Mouse (Mus musculus) induced T-regulatory cell, adult 2 months (primary cell): ENCODE data around the gene Klrb1b.

Experiments
- DNase-seq: peaks from one replicate; pipeline ENCODE4 v3.0.0-alpha.2; 2012; ENCODE audit warnings: low read depth

The Klrb1b gene

GRCm38 (mm10) chr6:128826132-128826531, at the start of gene Klrb1b, which contains the start of gene Gm44511:
Gene Klrb1b (minus strand): TSS chr6:128826331.
Gene Gm44511 (minus strand): TSS chr6:128826315.
- no peak for DNase-seq

DNA sequence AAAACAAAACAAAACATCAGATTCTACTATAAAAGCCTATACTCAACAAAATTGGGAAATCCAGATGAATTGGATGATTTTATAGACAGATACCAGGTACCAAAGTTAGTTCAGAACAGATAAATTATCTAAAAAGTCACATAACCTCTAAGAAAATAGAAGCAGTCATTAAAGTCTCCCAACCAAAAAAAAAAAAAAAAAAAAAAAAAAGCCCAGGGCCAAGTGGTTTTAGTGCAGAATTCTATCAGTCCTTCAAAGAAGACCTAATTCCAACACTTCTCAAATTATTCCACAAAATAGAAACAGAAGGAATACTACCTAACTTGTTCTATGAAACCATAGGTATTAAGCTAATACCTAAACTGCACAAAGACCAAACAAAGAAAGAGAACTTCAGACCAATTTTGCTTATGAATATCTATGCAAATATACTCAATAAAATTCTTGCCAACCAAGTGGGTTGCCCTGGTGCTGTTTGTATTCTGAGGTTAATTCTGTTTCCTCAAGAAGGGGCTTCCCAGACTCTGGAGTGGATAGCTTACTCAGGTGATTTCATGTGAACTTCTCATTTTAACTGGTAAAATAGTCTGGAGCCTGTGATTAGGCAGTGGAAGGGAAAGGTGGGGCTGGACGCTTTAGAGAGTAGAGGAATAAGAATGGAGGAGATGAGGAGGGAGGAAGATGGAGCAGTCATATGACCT, 45.9 kb upstream of the Klrb1b start:
- DNase-seq = no peak

GRCm38 (mm10) chr6:128868861-128869260, 42.7 kb upstream of the Klrb1b start:
- DNase-seq = no peak

DNA sequence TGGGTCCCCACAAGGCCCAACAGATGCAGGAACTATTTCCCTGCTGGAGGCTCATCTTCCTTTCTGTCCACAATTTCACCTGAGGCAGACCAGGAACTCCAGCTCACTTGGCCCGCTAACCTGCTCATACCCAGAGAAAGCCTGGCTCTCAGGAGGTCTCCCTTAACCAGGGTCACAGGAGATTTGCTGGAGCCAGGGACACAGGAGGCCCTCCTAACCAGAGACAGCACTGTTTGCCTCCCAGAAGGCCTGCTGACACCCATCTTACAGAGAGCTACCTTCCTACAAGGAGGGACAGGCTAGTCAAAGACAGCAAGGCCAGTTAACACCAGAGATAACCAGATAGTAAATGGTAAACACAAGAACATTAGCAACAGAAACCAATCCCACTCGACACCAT, 31.8 kb upstream of the Klrb1b start:
- no peak for DNase-seq

- DNase-seq = peak; percentile 45
Measured at GRCm38 (mm10) chr6:128856250-128856649, 30.1 kb upstream of the Klrb1b start.

DNA sequence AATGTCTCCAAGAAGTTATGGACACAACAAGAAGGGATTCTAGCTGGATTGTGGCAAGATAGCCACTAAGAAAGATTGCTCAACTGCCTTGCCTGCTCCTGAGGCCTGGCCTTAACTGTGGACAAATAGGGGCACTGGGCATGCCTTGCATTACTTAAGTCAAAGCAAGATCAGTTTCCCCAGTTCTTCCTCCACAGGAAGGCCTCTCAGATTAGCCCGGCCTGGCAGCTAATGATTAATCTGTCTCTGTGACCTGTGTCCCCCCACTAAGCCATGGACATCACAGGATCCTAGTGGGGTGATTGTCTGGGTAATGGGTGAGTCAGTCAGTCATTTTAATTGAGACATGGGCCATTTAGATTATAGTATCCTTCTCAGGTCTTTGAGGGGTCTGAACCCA, 29.3 kb upstream of the Klrb1b start:
- DNase-seq = no peak

DNA sequence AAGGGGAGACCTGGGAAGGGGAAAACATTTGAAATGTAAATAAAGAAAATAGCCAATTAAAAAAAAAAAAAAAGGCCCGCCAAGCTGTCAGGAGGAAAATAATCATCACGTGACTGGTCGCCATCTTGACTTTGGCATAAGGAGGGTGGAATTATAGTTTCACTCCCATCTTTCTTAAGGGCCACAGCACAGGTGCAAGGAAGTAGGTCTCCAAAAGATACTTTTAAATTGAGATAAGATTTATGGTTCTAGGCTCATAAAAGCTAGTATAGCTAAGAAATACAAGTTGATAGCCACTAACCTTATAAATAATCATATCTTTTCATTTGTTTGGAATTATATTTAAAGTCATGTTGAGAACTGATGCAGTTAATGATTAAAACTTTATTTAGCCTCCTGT, 28.8 kb upstream of the Klrb1b start:
- no peak for DNase-seq

DNA sequence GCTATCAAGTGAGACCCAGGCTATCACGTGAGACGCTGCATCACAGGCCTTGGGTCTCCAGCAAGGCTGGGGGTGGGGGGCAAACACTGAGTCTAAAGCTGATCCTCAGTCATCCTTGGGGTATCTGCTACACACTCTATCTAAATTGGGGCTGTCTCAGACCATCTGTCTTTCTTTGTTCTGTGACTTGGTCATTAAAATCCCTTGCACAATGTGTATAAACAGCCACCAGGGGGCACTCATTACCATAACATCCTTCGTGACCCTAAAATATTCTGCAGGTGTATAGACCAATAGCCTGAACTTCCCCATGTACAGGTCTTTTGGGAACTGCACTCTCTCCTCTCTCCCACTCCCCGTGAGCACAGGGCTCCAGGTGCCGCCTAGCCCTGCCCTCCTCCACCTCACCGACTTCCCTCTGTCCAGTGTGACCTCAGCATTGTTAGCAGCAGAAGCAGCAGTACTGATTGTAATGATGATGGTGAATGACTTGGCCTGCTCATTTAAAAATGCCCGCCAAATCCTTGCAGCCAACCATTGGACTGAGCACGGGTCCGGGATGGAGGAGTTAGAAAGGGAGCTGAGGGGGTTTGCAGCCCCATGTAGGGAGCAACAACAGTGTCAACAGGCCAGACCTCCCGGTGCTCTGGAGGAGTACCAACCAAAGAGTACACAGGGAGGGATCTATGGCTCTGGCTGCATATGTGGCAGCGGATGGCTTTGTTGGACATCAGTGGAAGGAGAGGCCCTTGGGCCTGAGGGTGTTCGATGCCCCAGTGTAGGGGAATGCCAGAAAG, 28.1 kb upstream of the Klrb1b start:
- DNase-seq = peak; percentile 91

- peak; percentile 54 for DNase-seq
Measured at GRCm38 (mm10) chr6:128852766-128853165, 26.6 kb upstream of the Klrb1b start.

DNA sequence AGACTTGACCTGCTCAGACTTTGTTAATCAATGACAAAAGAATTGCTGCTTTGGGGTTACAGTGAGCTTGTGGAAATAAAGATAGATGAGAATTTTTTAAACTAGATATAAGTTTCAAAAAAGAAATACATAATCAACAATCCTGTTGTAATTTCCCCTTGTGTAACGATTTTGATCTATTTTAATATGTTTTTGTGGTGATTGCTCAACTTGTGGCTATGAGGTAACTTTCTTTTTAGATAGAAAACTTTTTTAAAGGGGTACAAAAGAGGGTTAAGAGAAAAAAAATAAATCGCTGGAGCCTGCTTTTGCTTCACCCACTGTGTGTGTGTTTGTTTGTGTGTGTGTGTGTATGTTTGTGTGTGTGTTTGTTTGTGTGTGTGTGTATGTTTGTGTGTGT, 25.0 kb upstream of the Klrb1b start:
- no peak for DNase-seq

GRCm38 (mm10) chr6:128850671-128851070, 24.5 kb upstream of the Klrb1b start:
- DNase-seq = no peak

DNA sequence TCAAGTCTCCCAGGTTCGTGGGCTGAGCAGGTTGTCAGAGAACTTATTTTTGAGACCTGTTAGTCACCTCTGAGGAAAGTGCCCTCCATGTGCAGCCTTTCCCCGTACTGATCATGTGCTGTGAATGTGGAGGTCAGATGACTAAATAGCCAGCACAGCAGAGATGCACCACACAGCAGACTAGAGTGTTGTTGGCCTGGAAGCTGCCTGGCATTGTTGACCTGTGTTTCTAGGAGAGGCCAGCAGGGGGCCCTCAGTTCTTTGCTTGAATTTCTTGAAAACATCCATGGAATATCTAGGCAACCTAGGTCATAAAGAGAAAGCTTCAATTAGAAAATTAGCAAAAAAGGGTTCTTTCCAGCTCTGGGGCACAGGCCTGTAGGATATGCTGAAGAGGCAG, 23.8 kb upstream of the Klrb1b start:
- DNase-seq = peak; percentile 83

- no peak for DNase-seq
Measured at GRCm38 (mm10) chr6:128847401-128847800, 21.3 kb upstream of the Klrb1b start.

DNA sequence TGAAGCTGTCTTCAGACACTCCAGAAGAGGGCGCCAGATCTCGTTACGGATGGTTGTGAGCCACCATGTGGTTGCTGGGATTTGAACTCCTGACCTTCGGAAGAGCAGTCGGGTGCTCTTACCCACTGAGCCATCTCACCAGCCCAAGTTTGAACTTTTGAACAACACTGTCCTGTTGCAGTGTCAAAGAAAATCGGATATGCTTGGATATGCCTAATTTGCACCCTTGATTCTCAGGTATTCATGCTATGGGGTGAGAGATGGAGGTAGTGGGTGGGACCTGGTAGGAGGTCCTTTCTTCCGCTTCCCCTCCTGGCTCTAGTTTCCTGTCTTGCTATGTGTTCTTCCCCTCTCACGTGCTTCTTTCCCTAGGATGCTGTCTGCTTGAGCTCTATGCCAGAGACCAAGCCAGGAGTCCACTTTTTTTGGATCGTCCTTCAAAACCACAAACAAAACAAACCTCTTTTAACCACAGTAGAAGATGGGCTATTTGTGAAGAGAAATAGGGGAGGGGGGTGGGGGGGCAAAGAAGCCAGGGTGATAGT, 19.9 kb upstream of the Klrb1b start:
- DNase-seq = peak; percentile 44

DNA sequence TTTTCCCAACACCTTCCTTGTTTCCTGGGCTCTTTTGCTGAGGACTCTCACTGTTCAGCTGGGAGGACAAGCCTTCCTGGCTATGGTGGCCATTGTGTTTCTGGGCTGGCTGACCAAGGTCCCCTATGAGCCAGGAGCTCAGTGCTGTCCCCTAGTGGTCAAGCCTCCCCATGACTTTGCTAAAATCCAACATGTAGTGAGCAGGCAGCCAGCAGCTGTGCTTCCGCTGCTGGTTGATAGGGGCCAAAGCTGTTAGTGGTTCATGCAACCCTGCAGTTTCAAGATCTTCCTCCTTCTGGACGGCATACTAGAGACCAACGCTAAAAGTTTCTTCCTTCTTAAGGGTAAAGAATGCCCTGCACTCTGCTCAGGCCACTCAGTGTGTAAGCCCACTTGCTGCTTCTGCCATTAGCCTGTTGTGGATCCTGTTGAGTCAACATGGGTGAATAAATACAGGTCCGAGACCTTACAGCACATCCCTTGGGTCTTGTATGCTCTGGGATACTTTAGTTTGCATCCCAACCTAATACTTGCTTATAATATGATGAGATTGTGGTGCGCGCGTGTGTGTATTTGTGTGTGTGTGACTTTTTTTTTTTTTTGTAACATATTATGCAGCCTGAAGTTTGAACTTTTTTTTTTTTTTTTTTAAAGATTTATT, 19.3 kb upstream of the Klrb1b start:
- peak; percentile 93 for DNase-seq

GRCm38 (mm10) chr6:128844586-128845080, 18.5 kb upstream of the Klrb1b start:
- DNase-seq = peak; percentile 55

DNA sequence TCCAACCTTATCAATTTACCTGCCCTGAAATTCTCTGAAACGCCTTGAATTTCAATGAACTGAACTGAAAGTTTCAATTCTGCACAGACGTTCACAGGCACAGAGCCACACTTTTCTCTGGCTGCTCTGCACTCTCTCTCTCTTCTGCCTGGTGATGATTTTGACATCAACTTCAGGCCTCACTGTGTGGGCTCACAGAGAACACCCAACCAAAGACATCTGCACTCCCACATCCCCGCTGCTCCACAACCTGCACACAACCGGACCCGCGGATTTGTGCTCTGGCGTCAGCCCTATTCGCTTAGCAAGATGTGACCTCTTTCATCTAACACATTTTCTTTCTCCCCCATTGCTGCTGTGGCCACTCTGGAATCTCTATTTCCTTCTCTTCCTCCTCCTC, 18.0 kb upstream of the Klrb1b start:
- DNase-seq = no peak

DNA sequence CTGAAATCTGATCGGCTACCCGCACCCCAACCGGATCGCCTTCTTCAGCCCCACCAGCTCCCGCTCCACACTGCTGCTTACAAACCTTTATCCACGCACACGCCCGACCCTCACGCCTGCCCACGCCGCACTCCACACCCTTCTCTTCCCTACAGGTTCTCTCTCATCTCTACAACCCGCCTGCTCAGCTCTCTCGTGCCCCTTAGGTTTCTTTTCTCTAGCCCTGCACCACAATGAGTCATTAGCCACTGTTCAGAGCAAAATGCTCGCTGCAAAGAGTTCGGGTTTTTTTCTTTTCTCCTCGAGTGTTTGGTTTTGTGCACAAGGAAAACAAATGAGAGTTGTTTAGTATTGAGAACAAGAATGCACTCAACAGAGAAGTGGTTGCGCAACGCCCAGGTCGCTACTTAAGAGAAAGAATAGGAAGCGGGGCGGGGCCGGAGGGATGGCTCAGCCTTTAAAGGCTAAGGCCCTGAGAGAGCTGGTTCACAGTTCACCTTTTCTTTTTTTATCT, 17.4 kb upstream of the Klrb1b start:
- DNase-seq = peak; percentile 90

- DNase-seq = peak; percentile 99
Measured at GRCm38 (mm10) chr6:128842945-128843478, 16.9 kb upstream of the Klrb1b start.

DNA sequence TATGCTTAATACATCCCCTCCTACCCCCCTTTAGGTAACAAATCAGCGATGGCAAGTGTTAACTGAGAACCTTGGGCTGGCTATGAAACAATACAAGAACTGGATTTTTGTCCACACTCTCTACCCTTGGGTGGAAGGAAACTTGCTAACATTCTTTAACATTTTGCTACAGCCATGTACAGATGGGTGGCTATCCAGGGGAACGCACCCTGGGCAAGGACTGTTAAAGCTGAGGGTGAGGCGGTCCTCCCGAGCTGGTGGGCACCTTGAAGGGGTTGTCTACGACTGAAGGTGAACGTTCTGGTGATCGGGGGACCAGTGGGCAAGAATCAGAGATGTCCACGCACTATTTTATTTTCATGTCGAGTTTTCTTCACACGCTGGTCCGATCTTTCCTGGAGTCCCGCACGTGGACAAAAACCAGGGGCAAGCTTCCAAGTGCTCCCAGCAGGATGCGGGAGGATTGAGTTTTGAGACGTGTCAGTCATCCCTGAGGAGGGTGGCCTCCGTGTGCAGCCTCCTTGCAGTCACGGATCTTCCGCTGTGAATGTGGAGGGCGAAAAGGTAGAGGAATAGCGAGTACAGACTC, 16.3 kb upstream of the Klrb1b start:
- DNase-seq = no peak

- DNase-seq = peak; percentile 52
Measured at GRCm38 (mm10) chr6:128841327-128842089, 15.4 kb upstream of the Klrb1b start.
